Mouse (Mus musculus): ENCODE results near the gene Kctd17.

The Kctd17 gene

DNA sequence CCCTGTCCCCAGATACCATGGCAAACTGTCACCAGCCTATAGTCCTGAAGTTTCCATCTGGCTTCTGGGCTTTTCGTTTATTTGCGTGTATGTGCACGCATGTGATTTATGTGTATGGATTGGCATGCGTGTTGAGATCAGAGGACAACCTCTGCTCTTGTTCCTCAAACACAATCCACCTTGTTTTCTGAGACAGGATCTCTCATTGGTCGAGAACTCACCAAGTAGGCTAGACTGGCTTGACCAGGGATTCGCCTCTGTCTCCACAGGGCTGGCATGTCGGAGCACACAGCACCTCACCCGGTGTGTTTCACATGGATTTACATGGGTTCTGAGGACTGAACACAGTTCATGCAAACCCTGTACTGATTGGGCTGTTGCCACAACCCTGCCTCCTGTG, 14.2 kb upstream of the Kctd17 start:
- DNase-seq (ENCODE audit: low read depth, low spot score), result no peak

DNA sequence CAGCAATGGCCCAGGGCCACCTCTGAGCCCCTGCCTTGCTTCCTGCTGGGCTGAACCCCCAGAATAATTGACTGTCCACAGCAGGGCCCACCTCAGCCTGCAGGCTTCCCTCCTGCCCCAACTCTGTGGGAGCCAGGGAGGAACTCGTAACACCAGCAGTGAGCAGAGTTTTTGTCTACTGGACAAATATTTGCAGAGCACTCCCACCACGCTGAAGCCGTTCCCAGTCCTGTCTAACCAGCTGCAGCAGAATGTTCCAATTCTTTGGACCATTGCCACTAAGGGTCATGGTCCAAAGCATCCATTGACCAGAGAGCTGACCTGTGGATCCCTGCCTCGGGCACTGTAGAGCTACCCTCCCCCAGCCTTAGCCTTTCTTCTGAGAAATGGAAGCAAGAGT, 11.4 kb upstream of the Kctd17 start:
- DNase-seq (ENCODE audit: low read depth, low spot score), result peak; percentile 66

DNA sequence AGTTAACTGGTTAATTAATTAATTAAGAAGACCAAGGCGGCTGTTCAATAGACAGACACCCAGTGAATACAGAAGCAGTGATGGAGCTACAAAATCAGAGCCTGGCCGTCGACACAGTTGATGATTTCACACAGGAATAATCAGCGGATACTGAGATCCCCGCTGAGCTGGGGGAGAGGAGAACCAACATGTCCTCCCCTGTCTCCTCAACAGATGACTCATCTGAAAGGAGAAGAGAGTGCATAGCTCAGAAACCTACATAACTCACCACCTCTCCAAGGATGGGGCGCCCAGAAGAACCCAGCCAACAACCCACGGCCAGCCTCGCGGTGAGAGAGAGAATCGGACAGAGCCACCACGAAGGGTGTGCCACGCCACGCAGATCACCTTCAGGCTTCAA, 8.0 kb upstream of the Kctd17 start:
- DNase-seq (ENCODE audit: low read depth, low spot score), result no peak

DNA sequence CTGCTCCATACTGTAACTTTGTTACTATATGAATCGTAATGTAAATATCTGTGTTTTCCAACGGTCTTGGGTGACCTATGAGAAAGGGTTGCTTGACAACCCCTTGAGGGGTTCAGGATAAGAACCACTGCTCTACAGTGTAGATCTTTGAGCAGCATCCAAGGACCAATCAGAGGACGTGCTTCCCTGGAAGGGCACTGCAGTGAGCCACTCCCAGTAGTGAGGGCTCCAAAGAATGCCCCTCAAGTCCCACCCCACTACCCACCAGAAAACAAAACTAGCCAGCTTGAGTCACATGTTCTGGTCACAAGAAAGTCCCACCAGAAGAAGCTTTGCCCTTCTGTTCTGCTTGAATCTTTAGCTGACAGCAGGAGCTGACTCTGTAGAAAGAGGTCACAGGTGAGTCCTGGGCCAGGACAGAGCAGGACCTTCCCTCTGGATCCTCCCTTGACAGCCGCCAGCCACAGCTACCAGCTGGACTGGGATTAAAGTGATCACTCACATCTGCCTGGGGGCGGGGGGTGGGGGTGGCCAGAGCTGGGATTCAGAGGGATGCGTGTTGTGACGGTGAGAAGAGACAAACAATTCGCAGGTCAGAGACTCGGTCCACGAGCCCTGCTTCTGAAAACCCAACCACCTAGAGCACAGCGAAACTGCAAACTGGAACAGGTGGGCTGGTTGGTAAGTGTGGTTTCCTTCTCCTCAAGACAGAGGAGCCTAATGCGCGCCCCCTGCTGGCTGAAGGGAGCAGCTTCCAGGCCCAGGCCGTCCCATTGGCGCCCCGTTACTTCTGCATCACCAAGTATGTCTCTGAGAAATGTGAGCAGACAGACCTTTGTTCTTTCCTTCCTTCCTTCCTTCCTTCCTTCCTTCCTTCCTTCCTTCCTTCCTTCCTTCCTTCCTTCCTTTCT, 6.1 kb upstream of the Kctd17 start:
- DNase-seq (ENCODE audit: low read depth, low spot score), result peak; percentile 72

DNA sequence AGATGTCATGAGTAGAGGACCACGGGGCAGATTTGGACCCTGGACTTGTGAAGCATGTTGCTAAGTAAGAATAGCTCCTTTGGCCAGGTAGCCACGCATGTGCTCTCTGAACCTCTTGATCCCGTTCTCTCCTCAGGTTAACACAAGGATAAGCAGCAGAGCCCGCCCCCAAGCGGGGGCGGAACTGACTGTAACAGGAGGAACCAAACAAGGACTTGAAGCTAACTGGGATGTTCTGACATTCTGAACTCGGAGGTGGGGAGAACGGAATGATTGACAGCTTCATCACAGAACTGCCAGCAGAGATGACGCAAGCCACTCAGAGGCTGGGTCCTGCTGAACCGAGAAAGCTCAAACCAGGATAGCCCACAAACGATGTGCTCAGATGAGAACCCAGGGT, 3.9 kb upstream of the Kctd17 start:
- DNase-seq (ENCODE audit: low read depth, low spot score), result no peak

DNA sequence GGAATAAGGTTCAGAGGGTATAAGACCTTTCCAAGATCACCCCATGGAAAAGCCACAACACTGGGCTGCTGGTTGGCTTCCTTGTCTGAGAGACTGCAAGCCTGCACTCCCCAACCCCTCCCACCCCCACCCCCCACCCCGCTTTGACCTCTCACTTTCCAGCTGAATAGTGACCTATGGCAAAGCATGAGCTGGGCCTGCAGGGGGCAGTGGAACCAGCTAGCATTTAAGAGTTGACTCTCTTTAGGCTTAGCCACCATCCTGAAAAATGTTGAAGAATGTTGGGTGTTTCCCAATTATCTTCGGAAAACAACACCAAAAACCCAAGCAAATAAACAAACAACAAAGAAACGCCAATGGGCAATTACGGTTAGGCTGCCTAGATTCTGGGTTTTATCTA, 3.1 kb upstream of the Kctd17 start:
- no peak for DNase-seq (ENCODE audit: low read depth, low spot score)

DNA sequence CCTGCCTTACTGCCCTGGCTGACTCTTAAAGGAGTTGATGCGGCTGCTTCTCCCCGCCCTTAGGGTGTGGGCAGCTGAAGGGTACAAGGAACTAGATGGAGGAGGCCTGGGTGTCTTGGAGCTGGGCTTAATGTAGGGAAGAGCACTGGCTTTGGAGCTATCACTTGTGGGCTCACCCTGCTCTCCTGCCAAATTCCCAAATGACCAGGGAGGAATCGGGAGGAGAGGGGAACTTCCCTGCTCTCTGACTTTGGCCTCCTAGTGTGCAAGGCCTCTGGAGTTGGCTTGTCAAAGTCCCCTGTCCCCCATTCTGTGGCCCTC, 735 bp downstream of the Kctd17 start:
- no peak for DNase-seq (ENCODE audit: low read depth, low spot score)

DNA sequence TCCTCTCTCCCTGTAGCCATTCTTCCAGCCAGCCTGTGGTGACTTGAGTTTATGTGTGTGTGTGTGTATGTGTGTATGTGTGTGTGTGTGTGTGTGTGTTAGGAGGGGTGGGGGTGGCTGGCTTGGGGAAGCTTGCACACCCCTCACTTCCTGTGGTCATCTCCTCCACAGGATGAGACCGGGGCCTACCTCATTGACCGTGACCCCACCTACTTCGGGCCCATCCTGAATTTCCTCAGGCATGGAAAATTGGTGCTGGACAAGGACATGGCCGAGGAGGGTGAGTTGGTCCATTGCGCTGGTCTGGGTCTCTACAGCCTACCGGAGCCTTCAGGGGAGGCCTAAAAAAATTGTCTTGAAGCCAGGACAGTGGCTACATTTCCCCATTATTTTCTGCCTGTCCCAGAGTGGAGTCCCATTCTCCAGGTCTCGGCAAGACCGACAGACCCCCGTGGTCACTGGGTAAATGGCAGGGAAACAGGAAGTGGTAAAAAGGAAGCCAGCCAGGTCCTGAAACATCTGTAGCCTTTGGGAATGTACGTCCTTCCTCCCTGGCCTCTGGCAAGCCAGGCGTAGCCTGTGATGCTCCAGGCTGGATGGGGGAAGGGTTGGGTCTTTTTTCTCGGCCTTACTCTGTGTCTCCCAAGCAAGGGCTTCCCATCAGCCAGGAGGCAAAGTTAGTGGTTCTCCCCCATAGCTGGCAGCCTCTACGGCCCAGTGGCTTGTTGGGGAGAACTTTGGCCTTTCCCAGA, 1.7 kb downstream of the Kctd17 start:
- DNase-seq (ENCODE audit: low read depth, low spot score), result no peak

DNA sequence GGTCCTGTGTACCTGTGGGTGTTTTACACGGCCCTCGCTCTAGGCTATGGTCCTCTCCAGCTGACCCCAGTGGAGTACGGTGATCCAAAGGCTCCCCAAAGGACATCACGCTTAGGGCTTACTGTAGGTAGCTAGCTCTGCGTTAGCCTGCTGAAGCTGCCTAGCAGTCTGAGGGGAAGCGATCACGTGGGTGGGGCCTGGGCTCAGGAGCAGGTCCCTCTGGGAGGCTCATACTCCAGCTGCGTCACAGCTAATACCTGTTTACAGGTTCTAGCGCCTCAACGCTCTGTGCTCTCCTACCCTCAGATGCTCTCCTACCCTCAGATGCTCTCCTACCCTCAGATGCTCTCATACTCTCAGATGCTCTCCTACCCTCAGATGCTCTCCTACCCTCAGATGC, 2.5 kb downstream of the Kctd17 start:
- DNase-seq (ENCODE audit: low read depth, low spot score), result no peak

DNA sequence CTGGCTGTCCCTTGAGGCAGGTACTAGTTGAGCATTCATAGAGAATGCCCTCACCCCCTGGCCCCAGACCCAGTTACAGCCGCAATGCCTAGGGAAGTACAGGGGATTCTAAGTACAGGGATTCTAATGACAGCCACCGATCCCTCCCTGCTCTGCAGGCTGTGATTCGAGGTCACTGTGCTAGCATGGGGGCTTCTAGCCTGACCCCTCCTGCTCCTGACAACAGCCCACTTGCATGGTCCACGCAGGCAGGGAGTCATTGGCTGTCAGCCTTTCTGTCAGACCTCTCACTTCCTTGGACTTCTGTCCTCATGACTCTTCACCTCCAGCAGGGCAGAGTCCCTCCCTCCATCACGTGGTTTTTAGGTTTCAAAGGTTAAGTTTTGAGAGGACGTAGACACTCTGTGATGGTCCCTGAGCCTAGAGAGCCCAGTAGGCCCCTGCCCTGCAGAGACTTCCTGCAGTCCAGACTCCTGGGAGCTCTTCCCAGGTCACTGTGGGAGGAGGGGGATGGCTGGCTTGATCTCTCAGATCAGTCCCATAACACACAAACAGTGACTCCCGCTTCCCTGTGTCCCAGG, 3.3 kb downstream of the Kctd17 start:
- no peak for DNase-seq (ENCODE audit: low read depth, low spot score)

DNA sequence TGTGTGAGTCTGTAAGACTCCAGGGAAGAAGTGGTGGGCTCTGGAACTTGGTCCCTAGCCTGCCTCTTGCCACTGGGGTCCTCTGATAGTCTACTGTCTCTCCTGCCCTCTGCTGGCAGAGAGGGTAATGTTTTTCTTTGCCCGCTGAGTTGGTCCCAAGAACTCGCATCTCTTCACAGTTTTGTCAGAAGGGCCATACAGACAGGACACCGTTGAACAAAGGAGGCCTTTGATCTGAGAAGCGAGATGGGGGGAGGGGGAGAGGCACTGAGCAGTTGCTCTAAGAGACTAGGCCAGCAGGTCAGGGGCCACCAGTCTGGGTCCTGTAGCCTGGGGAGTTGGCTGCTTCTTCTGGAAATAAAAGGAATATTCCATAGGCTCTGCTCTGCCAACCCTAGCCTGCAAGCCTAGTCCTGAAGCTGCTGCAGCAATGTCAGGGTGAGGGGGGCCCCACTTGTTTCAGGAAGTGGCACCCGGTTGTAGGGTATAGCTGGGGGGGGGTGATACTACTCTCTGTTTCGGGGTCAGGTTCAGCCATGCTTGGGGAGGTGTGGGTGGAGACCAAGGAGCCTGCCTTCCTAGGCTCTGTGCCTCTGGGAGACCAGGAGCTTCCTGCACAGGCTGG, 6.6 kb downstream of the Kctd17 start:
- no peak for DNase-seq (ENCODE audit: low read depth, low spot score)

DNA sequence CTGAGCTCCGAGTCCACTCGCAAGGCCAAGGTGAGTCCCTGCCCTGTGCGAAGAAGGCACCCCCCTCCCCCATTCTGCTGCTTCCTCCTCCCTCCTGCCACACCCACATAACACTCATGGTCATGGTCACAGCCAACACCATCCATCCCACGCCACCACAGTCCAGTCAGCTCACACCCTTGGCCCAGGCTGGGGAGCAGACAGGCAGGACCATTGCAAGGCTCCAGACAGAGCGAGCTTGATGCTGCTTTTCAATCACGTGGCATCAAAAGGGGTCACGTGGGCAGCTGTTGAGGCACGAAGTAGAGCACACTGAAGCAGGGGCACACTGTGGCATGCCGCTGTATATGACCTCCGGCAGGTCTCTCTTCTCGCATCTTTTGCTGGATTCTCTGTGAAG, 7.3 kb downstream of the Kctd17 start:
- DNase-seq (ENCODE audit: low read depth, low spot score), result no peak

DNA sequence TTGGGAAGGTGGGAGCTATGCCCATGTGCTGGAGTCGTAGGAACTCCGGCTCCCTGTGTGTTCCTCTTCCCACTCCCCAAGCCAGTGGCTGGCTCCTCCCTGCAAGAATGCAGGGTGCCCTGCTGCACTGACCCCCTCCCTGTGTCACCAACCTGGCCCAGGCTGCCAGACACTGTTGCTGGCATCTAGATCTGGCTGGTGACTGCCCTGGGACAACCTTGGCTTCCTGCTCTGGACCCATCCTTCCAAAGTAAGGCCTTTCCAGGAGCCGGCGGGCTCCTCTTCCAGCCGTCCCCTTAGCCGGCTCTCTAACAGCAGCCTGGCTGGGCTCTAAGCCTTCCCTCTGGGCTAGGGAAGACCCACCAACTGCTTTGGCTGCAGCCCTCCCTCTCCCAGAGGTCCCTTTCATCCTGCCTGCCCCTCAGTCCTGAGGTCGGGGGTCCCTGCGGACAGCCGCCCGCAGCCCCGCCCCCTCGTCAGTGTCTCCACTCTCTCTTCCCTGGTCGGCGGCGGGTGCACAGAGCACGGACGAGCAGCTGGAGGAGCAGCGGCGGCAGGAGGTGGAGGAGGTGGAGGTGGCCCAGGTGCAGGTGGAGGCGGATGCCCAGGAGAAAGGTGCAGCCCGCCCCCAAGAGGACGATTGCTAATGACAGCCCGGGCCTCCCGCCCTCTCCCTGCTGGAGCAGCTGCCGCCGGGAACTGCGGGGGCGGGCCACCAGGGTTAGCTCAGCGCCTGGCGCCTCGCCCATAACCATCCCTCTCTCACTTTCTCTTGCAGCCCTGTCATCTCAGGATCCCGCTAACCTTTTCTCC, 8.2 kb downstream of the Kctd17 start:
- DNase-seq (ENCODE audit: low read depth, low spot score), result peak; percentile 81

DNA sequence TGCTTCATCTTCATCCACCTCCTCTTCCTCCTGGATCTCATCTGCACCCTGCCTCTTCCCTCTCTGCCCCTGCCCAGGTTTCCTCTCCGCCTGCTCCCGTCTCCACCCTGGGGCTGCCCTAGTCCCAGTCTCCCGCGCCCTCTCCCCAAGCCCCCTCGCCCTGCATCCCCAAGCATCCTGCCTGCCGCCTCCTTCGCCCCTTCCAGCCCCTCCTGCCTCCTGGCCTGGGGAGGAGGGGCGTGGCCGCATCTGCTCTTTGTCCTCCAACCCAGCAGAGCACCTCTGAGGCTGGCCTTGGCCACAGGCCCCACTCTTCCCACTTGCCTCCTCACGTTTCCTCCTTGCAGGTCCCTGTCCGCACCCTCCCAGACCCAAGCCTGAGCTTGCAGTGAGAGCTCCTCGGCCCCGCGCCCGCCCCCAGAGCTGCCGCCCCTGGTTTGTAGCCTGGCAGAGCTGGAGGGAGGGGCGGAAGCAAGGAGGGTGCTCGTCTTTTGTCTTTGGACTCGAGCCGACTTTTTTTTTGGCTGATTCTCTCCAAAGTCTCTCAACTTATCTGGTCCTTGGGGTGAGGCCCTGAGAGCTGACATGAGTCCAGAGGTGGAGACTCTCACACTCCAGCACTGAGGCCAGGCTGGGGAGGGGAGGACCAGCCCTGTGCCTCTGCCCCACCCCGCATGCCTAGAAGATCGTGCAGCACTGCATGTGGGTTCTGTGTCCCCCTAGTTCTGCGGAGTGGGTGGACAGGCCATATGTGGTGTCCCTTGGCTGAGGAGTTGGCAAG, 9.1 kb downstream of the Kctd17 start:
- DNase-seq (ENCODE audit: low read depth, low spot score), result peak; percentile 60

DNA sequence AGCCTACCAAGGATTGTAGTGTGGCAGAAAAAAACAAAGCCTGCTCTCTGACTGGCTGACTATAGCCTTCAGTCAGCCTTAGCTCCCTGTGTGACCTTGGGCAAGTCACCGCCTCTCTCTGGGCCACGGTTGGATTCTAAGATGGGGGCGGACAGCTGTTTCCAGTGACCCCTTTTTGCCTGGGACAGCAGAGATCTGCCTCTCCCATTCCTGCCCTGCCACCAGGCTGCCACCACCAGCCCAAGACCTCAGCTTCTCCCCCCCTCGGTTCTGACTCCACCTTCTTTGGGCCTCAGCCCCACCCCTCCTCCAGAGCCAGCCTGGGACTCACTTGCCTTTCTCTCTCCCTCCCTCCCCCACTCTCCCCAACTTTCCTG, 9.6 kb downstream of the Kctd17 start:
- DNase-seq (ENCODE audit: low read depth, low spot score), result no peak

DNA sequence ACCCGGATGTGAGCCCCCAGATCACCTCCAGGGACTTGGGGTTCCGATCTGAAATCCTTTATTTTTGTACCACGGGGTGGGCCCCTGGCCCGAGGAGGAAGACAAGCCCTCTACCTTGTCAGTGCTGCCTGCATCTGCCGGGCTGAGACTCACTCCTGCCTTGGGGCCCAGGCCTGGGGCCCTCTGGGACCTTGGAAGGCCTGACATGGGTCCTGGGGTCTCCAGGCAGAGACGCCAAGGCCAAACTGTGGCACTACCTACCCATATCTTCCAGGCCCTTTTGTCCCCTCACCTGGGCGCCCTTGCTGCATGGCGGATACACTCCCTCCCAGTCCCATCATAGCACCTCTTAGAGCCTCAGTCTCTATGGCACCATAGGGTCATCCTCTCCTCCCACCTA, 10.1 kb downstream of the Kctd17 start:
- no peak for DNase-seq (ENCODE audit: low read depth, low spot score)

DNA sequence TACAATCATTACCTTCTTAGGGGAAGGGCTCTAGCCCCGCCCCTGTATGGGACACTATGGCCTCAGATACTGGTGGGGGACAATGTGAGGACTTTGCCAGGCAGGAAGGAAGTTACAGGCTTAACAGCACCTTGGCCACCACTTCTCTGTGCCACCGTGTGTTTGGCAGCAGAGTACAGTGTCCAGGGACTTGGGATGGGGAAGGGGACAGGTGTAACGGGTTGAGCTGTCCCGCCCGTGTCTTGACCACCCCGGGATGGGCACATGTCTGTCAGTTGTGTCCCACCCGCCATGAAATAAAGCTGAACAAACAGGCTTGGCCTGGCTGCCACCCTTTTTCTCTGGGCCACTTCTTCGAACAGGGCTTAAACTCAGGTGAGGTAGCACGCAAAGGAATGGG, 10.6 kb downstream of the Kctd17 start:
- DNase-seq (ENCODE audit: low read depth, low spot score), result no peak

DNA sequence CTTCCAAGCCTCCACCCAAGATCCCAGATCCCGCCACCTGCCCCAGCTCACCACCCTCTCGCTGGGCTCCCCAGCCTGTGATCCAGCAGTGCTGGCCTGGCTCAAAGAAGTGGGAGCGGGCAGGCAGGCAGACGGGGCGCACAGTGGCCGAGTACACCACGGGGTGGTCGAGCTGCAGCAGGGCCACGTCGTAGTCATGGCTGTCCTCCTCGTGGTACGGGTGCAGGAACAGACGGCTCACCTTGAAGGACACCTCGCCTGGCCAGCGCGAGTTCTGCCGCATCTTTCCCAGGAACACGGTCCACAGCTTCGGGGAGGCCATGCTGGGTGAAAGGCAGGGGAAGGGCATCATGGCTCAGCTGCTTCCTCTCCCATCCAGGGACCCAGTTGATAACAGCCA, 13.9 kb downstream of the Kctd17 start:
- no peak for DNase-seq (ENCODE audit: low read depth, low spot score)

DNA sequence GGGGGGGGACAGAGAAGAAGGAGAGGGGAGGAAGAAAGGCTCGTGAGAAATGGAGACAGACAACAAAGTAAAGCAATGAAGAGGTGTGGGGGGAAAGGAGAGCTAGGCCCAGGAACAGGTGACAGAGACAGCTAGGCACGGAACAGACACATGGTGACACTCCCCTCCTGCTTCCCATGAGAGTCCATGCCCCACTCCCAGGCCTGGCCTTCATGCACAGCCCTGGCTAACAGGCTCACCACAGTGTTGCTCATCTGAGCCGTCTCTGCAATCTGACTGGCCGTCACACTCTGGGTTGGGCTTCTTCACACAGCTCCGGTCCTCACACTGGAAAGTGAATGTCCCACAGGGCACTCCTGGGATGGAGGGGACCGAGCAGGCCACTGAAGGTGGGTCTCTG, 15.5 kb downstream of the Kctd17 start:
- no peak for DNase-seq (ENCODE audit: low read depth, low spot score)

DNA sequence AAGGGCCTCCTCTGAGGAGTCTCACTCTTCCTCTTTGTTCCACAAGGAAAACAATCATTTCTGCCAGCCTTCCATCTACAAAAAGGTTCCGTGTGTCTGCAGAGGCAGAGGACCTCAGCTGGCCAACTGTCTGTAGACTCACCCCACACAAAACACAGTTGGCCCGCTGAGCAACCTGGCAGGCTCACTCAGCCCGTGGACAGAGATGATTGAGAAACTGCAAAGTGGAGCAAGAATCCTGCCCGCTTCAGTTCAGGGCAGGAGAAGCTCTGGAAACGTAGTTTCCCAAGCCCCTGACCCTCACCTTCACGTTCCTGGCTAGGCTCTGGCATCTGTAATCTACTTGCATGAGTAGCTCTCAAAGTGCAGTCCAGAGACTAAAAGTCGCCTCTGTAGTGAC, 18.8 kb downstream of the Kctd17 start:
- no peak for DNase-seq (ENCODE audit: low read depth, low spot score)
